Mouse (Mus musculus) layer of hippocampus, postnatal 14 days (tissue): Measurements from ENCODE around the gene Nsmce4a. TPM values are rescaled to one million over a fixed set of nuclear protein-coding genes. Genes with fewer than 3 reads are reported as not detected.
"Not testable (repeated sequence)": the region's sequence is repeated elsewhere in the genome, so short reads cannot be mapped to it uniquely, and the experiment has no call there.

ENCODE experiments used
- DNase-seq, 2 experiments: peaks; one replicate each; pipeline ENCODE4 v3.0.0; 2021 to 2022; ENCODE audit warnings: low spot score in 2 of 2, mixed read lengths in 1 of 2
- total RNA-seq, 2 experiments: library from RNA; stranded (reverse); gene quantifications; 2 replicates each; pipeline ENCODE4 v1.2.3; 2021

Gene Nsmce4a
- total RNA-seq, 2 experiments from 2014 or later, result 32.6 to 33.3 TPM

DNA sequence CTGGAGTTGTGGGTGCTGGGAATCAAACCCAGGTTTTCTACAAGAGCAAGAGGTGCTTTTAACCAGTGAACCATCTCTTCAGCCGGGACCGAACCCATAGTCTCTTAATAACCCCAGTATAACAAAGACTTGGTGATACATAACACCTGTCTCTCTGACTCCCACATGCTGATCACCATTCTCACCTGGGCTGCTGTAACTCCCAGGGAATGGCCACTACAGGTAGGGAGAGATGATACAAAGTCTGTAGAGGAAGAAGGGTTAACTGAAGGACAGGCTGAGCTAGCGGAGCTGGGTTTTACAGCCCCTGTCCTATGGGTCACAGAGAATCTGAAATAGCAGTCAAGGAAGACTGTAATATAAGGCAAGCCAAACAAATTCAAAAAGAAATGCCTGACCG lies 29.7 kb downstream of the Nsmce4a start:
- no peak for DNase-seq

DNA sequence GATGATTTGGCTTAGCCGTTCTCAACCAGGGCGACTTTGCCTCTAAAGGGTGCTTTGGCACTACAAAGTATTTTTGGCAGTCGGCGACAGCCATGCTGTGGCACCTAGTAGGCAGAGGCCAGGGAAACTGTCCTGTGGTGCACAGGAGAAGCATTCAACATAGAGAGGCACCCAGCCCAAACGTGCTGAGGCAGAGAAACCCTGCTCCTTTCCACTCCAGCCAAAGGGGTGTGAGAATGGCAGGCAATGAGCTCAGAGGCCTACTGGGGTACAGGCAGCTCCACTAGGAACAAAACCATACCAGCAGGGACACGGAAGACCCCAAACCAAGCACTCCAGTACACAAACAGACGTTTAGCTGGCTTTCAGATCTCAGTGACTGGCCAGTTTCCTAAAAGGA lies 32.7 kb downstream of the Nsmce4a start:
- no peak for DNase-seq

DNA sequence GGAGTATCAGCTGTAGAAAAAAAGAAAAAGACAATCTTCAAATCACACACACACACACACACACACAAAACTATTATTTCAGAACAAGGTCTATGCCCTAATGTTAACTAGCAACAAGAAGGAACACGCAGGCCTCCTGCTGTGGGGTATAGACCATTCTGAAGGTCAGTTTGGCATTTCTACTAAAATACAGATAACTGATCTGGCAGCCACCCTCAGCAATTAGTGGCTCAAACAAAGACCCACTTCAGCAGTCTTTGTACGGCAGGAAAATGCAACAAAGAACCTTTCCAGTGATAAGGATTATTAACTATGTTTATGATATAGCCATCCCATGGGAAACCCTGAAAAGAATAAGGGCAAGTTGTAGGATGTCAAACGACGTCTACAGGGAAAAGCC lies 35.9 kb downstream of the Nsmce4a start:
- DNase-seq, result no peak

DNA sequence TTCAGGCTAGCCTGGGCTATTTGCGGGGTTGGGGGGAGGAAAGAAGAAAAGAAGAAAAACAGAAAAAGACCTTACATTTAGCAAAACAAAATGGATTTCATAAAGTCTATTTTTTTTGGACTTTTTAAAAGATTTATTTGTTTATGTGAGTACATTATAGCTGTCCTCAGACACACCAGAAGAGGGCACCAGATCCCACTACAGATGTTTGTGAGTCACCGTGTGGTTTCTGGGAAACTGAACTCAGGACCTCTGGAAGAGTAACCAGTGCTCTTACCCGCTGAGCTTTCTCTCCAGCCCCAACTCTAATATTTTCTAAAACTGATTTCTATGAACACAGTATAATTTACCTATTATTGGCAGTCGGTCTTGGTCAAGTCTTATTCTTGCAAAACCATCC lies 37.7 kb downstream of the Nsmce4a start:
- DNase-seq, result no peak

DNA sequence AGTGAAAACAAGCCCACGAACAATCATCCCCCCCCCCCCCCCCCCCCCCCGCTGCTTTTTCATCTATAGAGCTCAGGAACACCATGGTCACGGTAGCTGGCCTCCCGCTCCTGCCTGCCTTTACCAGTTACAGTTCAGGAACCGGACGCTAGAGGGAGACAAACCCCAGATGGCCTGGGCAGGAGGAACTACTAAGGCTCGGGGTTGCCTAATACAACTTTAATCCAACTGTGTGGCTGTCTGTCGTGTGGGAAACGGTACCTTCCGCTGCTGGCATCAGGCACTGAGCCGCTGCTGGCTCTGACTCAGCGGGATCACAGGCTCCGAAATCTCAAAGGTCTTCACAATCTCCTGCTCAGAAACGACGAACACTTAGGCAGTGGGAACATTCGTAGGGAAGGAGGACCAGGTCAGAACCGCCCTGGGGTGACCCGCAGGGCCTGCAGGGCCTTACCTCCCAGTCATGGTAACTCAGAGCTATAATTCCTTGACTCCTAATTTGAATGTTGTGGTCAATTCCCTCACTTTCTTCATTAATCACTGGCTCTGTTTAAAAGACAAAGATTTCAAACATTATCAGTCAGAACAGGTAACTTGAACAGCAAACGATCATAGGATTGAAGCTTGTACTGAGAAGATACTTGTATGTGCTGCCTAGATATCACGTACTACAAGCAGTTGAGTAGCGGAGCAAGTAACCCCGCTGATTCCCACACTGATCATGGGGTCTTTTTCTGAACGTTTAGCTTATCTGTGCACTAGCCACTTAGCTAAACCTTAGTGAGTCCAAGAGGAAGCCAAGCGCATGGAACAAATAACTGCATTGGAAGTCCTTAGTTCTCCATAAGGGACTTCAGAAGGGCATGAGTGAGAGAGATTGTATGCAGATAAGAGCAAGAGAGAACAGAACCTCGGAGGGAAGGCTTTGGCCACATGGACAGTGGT lies 39.3 kb downstream of the Nsmce4a start:
- peak; percentile 87 to 91 for DNase-seq

DNA sequence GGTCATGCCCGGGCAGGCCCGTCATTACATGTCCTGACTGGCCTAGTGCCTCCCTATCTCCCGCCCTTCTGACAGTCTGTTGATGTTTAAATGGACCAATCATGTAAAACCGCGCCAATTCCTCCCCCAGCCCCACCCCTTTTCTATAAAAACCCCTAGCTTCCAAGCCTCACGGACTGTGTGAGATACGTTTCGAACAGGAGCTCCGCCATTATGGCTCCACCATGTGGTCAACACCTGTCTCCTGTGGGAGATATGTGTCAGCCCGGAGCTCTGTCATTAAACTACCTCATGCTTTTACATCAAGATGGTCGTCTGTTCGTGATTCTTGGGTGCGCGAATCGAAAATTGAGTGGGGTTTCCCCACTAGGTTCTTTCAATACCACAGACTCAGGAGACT lies 41.8 kb downstream of the Nsmce4a start:
- DNase-seq, result not testable (repeated sequence)

DNA sequence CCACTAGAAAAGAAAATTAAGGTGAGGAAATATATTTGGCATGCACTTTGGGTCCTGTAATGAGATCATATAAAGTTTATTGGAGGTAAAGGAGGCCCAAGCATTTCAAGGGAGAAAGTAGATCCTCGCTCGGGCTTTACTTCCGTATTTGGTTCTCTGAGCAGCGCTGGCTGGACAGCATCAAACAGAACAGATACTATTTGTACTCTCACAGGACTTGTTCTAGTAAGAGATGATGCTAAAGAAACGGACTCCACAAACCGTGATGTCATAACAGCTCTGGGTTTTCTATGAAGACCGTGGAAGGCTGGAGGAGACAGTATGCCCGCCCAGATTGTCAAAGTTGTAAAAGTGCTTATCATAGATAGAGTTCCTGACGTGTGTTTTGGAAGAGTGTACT lies 45.6 kb downstream of the Nsmce4a start:
- DNase-seq, result no peak

DNA sequence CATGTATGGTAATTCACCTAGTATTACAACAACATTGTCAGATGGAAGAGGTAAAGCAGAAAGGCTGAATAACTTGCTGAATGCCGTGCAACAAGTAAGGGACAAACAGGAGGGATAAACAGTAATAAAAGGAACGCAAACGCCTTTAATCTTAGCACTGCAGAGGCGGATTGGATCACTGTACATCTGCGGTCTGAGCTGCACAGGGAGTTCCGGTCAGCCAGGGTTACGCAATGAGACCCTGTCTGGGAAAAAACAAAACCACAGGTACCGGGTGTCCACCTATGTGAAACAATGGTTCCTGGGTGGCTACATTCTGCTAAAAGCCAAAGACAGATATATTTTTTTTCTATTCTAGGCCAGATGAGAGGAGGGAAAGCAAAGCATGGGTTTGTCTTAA lies 49.5 kb downstream of the Nsmce4a start:
- DNase-seq, result no peak

DNA sequence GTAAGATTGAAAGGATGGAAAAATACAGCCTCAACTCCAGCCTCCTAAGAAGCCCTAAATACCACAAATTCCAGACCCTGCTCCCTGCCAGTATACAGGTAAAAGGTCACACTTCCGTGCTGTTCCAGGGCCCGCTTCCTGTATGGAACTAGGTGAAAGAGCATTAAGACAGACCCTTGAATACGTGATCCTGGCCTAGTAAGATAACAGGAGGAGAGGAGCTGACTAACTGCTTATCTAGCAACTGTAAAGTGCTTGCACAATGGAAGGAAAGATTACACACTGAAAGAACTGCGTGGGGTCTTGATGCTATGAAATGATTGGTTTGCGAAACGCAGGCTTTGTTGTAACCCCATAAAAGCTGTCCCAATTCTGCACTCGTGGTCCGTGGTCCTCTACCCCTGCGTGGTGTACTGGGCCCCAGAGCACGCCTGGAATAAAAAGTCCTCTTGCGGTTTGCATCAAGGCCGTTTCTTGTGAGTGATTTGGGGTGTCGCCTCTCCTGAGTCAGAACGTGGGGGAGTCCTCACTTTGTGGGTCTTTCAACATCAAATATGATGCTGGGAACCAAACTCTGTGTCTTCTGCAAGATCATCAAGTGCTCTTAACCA lies 52.0 kb downstream of the Nsmce4a start:
- DNase-seq, result no peak

DNA sequence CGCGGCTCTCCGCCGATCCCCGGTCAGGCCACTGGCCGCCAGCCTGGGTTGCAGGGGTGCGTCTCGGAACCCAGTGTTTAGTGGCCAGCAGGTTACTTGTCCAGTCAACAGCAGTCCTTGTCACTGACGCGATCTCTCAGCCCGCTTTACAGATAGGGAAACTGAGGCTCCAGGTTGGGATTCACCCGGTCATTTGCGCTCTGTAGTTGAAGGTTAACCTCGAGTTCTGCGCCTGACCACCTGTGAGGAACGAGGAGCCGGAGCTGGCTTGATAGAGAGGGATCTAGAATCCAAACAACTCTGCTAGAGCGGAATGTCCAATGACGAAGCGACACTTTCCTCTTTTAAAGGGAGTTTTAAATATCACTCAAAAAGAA lies 52.9 kb downstream of the Nsmce4a start, which contains the start of gene Ate1:
Gene Ate1 (minus strand): TSS at position 321 of the 377 bp plus-strand sequence.
- no peak for DNase-seq

DNA sequence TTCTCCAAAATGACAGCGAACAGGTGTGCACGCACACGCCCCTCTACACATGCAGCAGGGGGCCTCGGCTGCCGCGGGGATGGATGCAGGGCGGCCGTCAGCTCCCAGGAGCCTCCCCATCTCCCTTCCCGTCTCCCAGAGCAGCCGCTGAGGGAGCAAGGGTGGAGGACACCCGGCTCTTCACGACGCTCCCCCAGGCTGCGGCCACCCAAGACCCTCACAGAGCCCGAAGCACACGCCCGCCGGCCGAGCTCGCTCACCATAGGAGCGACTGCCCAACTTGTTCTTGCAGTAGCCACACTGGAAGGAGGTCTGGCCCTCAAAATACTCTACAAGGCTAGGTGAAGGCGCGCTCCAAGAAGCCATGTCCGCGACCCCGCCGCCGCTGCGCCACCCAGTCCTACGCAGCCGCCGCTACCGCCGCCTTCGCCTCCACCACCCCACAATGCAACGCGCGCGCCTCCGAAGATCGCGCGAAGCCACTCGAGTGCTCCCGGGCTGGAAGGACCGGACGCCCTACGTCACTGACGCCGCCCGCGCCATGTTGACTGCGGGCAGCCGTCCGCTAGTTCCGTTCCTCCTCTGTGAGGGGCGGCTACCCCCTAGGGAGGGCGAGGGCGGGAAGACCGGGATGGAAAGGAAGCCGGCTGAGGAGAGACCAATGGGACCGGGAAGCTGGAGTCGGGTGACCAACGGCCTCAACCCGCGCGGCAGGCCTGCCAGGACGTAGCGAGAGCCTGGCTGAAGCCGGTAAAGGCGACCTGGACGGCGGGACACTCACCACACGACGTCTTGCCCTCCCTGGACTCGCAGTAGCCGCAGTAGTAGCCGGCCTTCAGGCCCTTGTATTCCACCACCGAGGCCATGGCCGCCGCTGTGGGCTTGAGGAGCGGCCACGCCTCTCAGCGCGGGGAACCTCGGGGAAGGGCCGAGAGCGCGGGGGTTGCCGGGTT lies 53.5 kb downstream of the Nsmce4a start:
- peak; percentile 98 for DNase-seq

DNA sequence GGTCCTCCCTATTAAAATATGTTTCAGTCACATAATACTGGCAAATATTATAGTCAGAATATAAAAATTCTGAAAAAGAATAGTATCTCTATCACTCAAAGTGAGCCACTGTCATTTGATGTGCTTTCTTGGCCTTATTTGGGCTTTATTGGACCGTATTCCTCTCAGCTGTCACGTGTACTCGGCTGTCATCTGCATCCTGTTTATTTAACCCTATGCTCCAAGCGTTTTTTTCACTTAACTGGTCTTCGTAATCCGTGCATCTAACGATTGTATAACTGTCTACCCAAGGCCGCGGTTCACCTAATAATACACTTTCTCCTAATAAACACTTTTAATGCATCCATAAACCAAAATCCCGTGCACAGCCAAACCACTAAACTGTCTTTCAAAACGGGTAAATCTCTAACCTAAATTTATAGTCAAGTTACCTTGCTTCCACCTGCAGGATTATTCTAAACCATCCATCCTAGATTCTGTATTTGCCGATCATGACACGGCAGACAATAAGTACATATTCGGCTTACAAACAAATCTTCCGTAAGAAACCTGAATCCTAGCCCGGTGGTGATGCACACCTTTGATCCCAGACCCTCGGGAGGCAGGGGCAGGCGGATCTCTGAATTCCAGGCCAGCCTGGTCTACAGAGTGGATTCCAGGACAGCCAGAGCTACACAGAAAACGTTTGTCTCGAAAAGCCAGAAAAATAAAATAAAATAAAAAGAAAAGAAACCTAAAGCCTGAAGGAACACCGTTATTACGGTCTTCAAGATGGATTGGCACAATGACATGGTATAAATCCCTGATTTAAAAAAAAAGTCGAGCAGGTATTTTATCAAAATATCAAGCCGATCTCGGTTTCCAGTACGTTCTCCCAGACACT lies 54.5 kb downstream of the Nsmce4a start:
- peak in 1 of 2 experiments; percentile 43 for DNase-seq

DNA sequence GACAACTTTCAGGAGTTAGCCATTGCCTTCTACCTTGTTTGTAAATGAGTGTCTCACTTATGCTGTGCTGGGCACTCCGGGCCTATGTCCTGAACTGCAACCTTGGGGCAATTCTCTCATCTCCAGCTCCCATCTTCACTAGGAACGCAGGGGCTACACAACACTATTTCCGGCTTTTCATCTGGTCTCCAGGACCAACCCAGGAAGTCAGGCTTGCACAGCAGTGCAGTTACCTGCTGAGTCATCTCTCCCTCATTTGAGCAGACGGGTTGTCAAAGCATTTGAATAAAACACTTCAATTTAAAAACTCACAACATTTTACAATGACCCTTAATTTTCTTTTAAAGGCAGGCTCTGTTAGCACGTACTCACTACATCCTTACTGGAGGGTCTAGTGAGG lies 62.7 kb downstream of the Nsmce4a start:
- DNase-seq, result no peak

DNA sequence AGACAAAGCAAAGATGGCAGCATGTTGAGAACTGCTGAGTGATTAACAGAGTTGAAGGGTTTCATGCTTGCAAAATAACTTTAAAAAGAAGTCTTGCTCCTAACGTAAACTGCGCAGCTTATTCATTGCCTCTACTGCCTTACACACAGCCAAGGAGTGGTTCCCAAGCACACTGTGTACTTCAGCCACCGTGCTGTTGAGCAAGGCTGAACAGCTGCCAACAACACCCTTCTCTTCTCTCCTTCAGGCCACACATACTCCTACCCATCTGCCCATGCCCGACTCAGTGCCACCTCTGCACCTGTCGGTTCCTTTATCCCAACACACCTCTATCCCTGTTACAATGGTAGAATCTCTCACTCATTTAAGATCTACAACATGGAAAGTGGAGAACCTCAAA lies 69.9 kb downstream of the Nsmce4a start:
- DNase-seq, result no peak

DNA sequence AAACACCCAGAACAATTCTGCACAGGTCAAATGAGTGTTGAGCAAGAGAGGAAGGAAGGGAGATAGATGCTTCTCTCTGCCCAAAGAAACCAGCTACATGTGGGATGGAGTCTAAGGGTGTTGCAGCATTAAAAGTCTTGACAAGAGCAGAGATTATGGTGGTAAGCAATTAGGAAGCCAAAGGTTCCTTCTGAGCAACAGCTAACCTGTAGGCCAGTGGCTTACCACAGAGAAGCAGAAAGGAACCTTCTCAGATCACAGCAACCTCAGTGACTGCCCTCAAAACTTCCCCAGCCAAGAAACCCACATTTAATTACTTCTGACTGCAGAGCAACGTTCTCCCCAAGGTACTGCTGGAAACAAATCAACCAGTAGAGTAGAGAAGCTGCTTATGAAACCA lies 71.4 kb downstream of the Nsmce4a start:
- DNase-seq, result no peak

DNA sequence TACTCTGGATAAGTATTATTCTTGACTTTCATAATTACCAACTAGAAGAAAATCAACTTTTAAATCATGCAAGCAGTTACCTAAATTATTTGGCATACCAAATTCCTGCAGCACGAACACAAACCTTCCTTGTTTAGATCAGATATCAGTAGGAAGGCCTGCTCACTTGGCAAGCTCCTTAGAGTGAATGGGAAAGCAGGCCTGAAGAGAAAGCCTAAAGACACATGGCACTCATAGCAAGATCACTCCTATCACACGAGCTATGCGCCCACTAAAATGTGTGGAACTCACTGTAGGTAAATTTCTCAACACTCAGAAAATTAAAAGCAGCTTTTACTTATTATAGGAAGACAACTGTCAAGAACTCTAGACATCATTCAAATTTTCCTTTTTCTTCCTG lies 79.6 kb downstream of the Nsmce4a start:
- DNase-seq, result no peak

DNA sequence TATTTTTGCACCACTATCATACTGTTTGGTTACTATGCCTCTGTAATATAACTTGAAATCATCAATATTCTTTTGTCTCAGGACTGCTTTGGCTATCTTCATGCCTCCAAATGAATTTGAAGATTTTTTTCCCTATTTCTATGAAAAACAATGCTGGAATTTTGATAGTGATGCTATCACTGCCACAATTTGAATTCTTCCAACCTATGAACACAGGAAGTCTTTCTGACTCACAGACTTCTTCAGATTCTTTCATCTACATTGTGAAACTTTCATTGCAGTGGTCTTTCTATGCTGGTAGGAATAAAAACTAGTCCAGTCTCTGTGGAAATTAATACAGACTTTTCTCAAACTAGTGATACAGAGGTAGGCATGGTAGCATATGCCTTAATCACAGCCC lies 80.9 kb downstream of the Nsmce4a start:
- no peak for DNase-seq
